Mouse (Mus musculus) cerebellum, postnatal 10 days (tissue): Measurements from ENCODE around the gene Mypn.

ENCODE experiments used
- DNase-seq, 2 experiments: peaks; one replicate each; pipeline ENCODE4 v3.0.0; 2021; ENCODE audit warnings: mixed read lengths in 2 of 2

Gene Mypn

GRCm38 (mm10) chr10:63153563-63153962, 50.2 kb downstream of the Mypn start:
- DNase-seq, result peak; percentile 86 to 90

GRCm38 (mm10) chr10:63152358-63152757, 51.4 kb downstream of the Mypn start:
- DNase-seq, result no peak

GRCm38 (mm10) chr10:63142660-63143059, 61.1 kb downstream of the Mypn start:
- no peak for DNase-seq

- no peak for DNase-seq
Observed at GRCm38 (mm10) chr10:63136436-63136835, 67.3 kb downstream of the Mypn start.

GRCm38 (mm10) chr10:63135680-63136079, 68.1 kb downstream of the Mypn start:
- no peak for DNase-seq

DNA sequence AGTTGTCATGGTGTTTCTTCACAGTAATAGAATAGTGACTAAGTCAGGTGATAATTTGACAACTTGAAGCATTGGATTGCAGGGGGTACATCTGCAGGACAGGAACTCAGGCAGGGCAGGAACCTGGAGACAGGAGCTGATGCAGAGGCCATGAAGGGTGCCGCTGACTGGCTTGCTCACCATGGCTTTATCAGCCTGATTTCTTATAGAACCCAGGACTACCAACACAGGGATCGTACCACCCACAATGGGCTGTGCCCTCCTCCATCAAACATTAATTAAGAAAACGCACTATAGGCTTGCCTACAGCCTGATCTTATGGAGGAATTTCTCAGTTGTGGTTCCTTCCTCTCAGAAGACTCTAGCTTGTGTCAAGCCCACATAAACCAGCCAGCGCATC, 70.4 kb downstream of the Mypn start:
- DNase-seq, result no peak

- no peak for DNase-seq
Observed at GRCm38 (mm10) chr10:63132356-63132755, 71.4 kb downstream of the Mypn start.

- no peak for DNase-seq
Observed at GRCm38 (mm10) chr10:63130500-63130899, 73.3 kb downstream of the Mypn start.

- DNase-seq, result no peak
Observed at GRCm38 (mm10) chr10:63128256-63128655, 75.5 kb downstream of the Mypn start.

- no peak for DNase-seq
Observed at GRCm38 (mm10) chr10:63127156-63127555, 76.6 kb downstream of the Mypn start.

DNA sequence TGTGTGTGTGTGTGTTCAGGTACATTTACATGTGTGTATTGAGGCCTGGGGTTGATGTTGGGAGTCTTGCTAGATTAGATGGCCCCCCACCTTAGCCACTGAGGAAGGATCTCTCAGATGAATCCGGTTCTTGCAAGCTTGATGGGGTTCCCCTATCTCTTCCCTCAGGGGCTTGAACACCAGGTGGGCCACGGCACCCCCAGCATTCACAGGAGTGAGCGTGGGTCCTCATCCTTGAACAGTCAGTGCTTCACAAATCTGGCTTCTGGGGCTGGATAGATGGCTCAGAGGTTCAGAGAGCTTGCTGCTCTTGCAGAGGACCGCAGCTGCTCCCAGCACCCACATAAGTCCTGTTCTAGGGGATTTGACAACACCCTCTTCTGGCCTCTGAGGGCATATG, 77.6 kb downstream of the Mypn start:
- DNase-seq, result no peak

GRCm38 (mm10) chr10:63125343-63125742, 78.4 kb downstream of the Mypn start:
- DNase-seq, result peak; percentile 20 to 27

DNA sequence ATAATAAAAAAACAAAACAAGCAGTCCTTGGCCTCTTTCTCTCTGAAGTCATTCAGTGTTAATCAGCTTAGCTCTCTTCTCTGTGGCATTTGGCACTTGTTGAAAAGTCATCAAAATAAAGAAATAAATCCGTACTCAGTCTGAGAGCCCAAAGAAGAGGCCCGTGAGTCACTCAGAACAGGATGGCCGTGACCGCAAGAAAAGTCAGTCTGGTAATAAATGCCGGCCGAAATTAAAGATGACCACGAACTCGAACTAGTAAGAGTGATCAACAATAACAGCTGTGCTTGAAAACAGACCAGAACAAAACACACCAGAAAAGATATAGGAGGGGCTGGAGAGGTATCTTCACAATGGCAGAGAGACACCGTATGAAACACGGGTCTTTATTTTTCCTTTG, 79.7 kb downstream of the Mypn start:
- DNase-seq, result no peak

DNA sequence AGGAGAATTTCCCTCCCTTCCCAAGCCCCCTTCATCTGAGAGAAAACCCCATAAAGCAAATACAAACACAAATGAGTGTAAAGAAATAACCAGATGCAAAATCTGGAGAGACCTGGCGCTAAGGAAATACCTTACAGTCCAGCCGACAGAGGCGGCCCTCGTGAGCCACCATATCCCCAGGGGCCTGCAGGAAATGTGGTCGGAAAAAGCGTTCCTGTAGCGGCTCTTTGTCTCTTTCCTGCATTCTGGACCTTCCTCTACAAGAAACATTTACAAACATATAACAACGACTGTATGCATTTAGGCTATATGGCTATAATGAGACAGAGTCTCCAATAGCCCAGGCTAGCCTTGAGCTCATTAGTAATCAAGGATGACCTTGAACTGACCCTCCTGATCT, 80.6 kb downstream of the Mypn start:
- no peak for DNase-seq

GRCm38 (mm10) chr10:63122516-63122915, 81.2 kb downstream of the Mypn start:
- DNase-seq, result peak; percentile 71 to 74

DNA sequence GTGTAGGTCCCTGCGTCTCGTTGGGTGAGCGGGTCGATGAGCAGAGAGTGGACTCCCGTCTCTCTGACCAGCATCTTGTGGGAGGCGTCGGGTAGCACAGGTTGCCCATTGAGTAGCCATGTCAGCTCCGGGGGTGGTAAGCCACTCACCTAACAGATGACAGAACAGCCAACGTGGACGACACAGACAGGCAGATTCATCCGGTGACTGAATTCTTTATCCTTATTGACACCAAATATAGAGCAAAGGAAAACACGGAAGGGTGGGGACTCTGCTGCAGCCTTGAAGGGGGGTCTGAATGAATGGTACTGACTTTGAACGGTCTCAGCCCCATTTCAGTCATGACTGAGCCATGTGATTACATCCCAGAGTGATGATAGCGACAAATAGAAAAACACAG, 81.8 kb downstream of the Mypn start:
- no peak for DNase-seq

DNA sequence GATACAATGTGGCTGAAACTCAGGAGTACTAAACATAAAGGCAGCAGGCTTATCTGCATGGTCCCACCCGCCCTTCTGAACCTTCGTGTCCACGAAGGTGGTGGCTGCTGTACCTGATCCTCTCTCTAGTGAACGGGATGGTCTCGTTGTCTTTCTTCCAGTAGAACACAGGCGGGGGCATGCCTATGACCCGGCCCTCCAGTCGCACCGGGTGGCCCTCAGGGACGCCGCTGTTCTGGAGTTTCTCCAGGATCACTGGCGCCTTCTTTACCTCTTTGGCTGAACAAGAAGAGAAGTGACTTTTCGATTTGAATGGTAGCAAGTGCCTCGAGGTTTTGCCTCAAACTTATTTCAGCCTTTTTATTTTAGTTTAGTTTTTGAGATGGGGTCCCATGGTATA, 83.8 kb downstream of the Mypn start:
- DNase-seq, result no peak

- DNase-seq, result no peak
Observed at GRCm38 (mm10) chr10:63117583-63117982, 86.2 kb downstream of the Mypn start.

GRCm38 (mm10) chr10:63116376-63116775, 87.4 kb downstream of the Mypn start:
- no peak for DNase-seq

DNA sequence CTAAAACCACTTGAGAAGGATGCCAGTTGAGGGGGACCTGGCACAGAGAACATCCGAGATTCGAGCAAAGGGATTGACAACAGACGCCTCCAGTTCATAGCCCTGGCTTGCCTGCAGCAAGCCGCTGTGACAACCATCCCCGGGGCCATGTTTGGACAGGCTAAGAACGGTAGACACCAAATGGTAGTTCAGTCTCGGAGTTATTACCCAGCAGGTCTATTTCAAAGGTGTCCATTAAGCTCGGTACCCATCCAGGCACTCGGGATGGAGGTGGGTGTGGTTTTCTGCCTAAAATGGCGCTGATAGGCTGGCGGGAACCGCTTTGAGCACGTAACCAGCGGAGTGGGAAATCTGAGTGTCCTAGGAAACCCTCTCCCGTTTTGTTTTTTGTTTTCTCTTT, 87.9 kb downstream of the Mypn start:
- peak in 1 of 2 experiments; percentile 15 for DNase-seq

DNA sequence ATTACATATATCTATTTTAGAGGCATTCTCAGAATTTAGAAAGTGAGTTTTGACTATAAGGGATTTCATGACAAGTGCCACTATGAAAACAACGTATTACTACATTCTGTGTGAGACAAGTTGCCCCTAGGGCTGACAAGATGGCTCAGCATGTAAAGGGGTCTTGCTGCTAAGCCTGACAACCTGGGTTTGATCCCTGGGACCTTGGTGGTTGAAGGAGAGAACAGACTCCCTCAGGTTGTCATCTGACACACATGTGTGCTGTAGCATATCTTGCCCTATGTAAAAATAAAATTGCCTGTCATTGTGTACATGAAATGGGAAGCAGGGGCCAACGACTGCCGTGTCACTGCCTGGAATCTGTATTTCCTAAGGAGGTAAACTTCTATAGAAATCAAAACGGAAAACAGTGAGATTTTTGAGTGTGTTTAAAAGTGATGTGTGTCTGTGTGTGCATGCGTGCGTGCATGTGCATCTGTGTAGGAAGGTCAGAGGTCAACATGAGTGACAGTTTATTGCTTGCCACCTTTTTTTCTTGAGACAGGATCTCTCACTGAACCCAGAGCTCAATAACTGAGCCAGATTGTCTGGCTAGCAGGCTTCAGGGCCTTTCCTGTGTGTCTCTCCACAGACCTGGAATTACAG, 89.9 kb downstream of the Mypn start:
- DNase-seq, result no peak

DNA sequence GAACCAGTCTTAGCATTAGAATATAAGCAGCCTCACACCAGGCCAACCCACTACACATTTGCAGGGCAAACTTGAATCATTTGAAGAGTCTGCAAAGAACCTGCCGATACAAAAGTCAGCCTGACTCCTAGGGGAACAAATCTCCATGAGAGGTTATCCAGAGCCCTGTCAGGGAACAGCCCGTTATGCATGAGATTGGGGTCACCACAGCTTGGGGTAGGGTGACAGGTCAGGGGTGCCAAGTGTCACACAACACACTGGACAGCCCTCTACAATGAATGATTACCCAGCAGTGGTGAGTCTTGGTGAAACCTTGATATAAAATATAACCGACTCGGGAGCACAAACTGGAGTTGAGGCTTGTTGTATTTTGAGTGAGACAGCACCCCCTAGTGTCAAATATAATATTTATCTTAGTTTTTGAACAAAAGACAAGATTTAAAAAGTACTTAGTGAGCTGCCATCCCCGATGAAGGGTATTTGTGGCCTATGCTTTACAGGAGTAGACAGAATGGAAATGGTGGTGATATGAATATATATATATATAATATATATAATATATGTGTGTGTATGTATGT, 90.6 kb downstream of the Mypn start:
- peak in 1 of 2 experiments; percentile 61 for DNase-seq

GRCm38 (mm10) chr10:63100657-63101056, 103.1 kb downstream of the Mypn start:
- no peak for DNase-seq

- peak; percentile 89 to 92 for DNase-seq
Observed at GRCm38 (mm10) chr10:63099941-63100562, 103.7 kb downstream of the Mypn start.
